Mouse (Mus musculus): Measurements from ENCODE around the gene Chaf1b.

Chaf1b gene

DNA sequence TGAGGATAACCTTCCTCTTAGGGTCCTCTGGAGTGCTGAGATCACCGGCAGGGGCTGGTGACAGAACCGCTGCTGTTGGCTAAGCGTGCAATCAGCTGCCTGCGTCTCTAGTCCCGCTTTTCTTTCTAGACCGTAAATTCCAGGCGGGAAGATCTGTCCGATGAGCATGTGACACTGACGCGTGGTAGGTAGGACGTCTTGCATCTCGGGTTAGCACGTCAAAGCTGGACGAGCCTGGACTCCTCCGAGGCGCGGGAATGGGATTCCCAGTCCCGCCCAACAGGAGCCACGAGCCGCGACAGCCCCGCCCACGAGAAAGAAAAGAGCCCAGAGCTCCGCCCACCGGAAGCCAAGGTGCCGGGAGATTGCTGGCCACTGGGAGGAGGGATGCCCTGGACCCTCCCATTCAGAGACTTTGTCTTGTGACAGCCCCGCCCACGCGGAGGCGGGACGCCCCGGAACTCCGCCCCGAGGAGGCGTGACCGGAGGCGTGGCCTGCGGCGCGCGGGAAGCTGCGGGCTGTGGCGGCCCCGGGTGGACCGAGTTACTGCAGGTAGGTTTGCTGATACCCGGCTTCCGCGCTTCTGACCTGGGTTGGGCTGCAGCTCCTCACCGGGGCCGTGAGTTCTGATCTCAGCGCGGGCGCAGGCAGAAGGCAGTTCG, at the start of gene Chaf1b:
Chaf1b (plus strand) TSS at position 479 of the 663 bp plus-strand sequence.
- ATAC-seq (ENCODE audit: insufficient number of reproducible peaks, low FRiP score, low TSS enrichment), result peak; percentile 90

DNA sequence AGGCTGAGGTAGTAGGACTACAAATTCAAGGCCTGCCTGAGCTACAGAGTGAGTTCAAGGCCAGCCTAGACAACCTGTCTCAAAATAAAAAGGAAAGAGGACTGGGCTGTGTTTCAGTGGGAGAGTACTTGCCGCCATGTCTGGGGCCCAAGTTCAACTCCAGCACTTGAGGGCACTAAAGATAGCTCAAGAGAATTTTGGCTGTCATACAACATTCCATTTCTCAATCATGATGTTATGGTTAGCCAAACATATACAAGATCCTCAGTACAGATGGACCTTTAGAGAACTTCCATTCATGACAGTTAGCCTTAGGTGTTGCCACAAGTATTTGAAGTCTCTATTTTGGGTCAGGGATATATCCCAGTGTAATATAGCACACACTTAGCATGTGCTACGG, 49.6 kb upstream of the Chaf1b start:
- ATAC-seq (ENCODE audit: insufficient number of reproducible peaks, low FRiP score, low TSS enrichment), result no peak

DNA sequence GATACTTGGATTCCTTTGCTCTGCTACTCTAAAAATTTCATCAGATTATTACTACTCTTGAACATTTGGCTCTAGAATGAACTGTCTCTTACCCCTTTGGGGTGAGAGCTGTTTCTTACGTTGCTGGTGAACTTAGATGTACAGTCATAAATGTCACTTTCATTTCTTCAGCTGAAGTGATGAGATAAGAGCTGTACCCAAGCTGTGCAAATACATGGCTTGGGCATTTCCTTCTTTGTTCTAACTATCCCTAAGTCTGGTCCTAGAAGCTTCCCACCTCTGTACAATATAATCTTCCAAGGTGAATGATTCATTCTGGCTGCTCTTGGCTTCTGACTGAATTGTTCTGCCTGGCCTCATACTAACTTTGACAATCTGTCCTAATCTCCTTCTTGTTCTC, 44.7 kb upstream of the Chaf1b start:
- no peak for ATAC-seq (ENCODE audit: insufficient number of reproducible peaks, low FRiP score, low TSS enrichment)

DNA sequence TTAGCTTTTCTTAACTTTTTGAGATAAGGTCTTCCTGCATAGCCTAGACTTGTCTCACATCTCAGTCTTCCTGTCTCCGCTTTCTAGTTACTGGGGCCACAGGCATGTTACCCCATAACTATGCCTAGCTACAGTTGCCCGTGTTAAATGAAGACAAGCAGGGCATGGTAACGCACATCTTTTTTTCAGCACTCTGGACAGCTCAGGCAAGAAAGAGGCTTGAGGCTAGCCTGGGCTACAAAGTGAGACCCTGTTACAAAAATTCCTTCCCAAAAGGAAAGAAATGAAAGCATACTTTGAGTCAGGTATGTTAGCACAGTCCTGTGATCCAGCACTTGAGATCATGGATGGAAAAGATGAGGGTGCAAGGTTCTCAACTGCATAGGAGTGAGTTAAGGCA, 33.2 kb upstream of the Chaf1b start:
- no peak for ATAC-seq (ENCODE audit: insufficient number of reproducible peaks, low FRiP score, low TSS enrichment)

DNA sequence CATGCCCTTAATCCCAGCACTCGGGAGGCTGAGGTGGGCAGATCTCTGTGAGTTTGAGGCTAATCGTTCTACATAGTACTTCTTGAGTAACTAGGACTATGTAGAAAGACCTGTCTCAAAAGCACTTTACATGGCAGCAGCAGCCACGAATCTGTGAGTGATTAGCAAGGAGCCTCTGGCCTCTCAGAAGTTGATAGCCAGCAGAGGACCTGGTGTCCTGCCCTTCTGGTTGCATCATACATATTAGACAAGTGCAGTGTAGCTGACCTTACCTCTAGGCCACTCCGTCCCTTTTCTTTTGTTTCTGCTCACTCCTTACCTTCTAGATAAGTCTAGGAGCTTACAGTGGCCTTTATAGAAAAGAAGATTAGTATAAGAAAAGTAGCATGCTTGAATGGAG, 23.7 kb upstream of the Chaf1b start:
- ATAC-seq (ENCODE audit: insufficient number of reproducible peaks, low FRiP score, low TSS enrichment), result no peak

DNA sequence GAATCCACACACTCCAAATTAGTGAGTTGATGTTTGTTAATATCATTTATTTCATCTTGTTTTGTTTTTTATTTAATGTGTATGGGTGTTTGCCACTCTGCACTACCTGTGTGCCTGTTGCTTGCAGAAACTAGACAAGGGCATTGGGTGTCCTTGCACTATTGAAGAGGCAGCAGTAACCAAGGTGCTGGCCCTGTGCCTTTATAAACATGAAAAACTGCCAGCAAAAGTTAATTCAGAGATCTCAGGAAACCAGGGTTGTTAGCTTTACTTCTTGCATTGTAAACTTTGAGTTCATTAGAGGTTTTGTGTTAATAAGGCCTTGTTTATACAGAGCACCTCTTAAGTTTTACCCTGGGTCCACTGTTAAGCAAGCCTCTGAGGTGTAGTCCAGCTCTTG, 23.0 kb upstream of the Chaf1b start:
- ATAC-seq (ENCODE audit: insufficient number of reproducible peaks, low FRiP score, low TSS enrichment), result no peak

DNA sequence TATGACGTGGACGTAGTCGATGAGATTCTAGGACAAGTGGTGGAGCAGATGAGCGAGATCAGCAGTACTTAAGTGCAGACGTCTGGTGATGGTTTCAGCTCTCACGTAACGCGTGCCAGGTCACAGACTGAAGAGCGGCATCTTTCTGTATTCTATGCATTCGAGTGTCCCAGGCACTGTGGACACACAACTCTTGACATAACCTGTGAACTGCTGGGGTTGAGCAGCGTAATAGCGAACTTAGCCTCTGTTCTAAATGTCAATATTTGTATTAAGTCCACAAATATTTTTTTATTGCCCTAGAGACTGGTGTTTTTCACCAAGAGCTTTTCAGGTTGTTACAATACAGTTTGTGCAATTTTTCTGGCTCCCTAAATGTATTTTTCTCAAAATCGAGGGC, 8.9 kb upstream of the Chaf1b start:
- no peak for ATAC-seq (ENCODE audit: insufficient number of reproducible peaks, low FRiP score, low TSS enrichment)

DNA sequence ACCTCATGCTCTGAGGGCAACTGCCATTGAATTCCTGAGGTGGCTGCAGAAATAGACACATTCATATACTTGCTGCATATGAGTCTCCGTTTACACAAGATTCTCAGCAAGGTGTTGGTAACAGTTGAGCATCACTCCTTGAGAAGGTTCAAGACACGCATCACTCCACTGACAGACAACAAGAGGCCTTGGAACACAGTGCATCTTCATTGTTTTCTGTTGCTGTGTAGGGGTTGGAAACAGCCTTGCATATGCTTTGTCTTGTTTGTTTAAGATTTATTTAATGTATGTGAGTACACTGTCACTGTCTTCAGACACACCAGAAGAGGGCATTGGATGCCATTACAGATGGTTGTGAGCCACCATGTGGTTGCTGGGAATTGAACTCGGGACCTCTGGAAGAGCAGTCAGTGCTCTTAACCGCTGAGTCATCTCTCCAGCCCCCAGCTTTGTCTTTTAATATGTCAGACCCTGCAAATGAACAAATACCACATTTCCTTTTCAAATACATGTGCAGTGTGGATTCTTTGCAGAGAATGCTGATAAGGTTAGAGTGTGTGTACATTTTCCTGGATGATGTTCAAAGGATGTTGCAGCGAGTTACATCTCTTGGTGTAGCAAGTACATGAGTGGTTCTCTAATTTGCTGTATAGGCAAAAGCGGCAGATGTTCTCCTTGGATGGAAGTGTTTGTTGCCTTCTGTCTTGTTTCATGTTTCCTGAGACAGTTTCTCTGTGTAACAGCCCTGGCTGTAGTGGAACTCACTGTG, 5.9 kb upstream of the Chaf1b start:
- ATAC-seq (ENCODE audit: insufficient number of reproducible peaks, low FRiP score, low TSS enrichment), result no peak

DNA sequence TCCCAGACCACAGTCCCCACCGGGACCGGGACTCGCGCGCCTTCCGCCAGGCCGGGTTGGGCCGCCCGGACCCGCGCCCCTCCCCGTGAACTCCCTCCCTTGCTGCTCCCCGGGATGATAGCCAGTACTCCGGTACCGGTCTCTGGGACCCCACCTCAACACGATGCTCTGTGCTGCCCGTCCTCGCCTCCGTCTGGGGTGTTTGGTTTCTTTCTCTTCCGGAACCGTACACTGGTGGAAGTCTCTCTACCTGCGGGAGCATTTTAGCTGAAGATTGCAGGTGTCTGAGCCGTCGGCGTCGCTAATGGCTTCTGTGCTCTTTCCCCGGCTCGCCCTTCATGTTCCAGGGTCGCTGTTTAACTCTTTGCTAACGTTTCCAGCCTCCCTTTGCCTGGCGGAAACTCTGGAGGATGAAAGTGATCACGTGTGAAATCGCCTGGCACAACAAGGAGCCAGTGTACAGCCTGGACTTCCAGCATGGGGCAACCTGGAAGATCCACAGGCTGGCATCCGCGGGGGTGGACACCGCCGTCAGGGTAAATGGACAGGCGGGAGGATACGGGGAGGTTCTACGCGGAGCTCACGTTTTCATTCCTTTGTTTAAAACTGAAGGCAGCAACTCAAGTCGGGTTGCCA, 503 bp downstream of the Chaf1b start:
- ATAC-seq (ENCODE audit: insufficient number of reproducible peaks, low FRiP score, low TSS enrichment), result peak; percentile 31; the same call in 1 of the 2 replicates

DNA sequence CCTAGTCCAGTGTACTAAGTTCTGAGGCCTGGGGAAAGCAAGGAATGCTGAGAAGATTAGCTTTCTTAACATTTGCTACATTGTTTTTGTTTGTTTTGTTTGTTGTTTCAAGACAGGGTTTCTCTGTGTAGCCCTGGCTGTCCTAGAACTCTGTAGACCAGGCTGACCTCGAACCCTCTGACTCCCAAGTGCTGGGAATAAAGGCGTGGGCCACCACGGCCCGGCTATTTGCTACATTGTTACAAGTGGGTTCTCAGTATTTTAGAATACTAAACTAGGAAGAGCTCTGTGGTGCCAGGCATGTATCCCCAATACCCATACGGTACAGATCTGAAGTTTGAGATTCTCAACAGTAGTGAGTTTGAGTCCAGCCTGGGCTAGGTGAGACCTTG, 1.0 kb downstream of the Chaf1b start:
- ATAC-seq (ENCODE audit: insufficient number of reproducible peaks, low FRiP score, low TSS enrichment), result no peak

DNA sequence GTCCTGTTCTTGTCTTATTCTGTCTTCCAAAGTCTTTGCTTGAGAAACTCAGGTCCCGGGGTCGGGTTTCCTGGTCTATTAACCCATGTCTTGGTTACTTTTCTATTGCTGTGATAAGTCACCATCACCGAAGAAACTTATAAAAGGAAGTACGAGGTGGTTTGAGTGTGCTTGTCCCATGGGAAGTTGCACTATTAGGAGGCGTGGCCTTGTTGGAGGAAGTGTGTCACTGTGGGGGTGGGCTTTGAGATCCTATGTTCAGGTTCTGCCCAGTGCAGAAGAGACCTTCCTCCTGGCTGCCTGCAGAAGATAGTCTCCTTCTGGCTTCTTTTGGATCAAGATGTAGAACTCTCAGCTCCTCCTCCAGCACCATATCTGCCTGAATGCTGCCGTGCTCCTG, 4.8 kb downstream of the Chaf1b start:
- ATAC-seq (ENCODE audit: insufficient number of reproducible peaks, low FRiP score, low TSS enrichment), result no peak

DNA sequence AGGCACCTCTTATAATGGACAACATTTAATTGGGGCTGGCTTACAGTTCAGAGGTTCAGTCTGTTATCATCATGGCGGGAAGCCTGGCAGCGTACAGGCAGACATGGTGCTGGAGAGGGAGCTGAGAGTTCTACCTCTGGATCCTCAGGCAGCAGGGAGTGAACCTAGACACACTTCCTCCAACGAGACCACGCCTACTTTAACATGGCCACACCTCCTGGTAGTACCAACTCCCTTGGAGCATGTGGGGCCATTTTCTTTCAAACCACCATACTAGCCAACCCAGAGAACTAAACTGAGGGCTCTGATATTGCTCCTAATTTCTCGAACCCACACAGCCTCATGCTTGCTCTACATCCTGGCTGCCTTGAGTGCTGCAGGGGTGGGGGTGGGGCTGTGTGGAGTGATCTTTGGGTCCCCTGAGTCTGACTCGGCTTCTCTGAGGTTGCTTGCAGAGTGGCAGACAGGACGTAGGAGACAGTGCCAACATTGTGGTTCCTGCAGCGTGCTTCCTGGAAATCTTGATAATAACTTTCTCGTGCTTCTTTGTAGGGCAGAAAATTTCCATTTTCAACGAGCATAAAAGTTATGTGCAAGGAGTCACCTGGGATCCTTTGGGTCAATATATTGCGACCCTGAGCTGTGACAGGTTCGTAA, 7.4 kb downstream of the Chaf1b start:
- ATAC-seq (ENCODE audit: insufficient number of reproducible peaks, low FRiP score, low TSS enrichment), result no peak

DNA sequence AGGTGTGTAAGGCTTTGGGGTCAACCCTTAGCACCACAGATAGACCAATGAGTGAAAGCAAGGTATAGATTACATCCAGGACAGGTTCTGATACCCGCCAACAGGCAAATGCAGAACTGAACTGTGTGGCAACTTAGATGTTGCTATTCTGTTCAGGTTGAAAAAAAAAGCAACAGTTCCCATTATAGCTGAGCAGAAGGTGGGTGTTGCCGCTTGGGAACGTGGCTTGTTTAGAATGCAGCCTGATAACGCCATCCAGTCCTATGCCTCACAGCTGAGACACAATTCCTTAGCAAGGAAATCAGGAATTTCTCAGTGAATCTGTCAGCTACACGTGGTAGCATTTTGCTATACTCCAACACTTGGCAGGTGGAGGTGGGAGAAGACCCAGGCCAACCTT, 9.6 kb downstream of the Chaf1b start:
- ATAC-seq (ENCODE audit: insufficient number of reproducible peaks, low FRiP score, low TSS enrichment), result no peak

DNA sequence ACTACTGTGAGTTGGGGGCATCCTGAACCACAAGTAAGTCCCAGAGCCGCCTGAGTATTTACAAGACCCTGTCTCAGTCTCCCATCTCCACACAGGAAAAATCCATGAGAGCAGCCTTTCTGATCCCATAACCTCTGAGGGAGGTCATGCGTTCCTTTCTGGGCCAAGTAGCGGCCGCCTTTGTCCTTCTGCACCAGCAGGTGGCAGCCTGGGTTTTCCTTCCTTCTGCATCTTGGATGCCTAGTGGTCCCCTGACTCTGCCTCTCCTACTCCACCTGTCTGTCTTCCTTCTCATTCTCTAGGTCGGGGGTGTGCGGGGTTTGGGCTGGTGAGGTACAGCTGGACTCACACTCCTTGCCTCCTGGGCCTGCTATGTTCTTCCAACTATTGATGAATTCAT, 19.3 kb downstream of the Chaf1b start:
- ATAC-seq (ENCODE audit: insufficient number of reproducible peaks, low FRiP score, low TSS enrichment), result no peak

DNA sequence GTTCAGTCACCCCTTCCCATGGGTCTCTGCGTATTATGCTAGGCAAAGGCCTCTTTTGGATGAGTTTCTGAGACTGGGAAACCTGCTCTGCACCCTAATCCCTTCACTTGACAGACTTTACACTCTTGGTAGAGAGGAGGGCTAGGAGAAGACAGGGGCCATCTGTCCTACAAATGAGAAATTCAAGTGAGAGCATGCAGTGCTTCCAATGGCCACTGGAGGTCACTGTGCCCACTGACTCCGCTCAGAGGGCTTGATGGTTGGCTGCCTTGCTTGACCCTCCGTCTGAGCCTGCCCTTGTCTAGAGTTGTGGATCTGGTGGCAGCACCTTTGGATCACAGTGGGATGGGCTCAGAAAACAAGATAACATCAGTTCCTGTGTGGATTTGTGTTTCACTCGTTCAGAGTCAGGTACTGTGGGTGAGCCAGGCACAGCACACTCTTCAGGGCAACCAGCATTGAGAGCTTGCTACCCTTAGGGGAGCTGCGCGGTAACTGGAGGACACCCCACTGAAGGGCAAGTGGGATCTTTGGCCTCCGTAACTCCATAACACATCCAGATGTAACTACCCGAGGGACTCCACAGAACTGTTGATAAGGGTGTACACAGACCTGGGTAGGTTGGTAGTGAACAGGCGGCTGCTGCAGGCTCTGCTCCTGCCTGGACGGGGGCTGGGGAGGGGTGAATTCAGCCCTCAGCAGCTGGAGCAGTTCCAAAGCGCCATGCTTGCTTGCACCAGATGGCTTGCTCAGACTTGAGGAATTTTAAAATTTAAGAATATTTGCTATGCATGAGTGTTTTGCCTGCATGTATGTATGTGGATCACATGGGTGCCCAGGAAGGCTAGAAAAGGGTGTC, 22.7 kb downstream of the Chaf1b start:
- peak; percentile 63; the same call in 1 of the 2 replicates for ATAC-seq (ENCODE audit: insufficient number of reproducible peaks, low FRiP score, low TSS enrichment)

DNA sequence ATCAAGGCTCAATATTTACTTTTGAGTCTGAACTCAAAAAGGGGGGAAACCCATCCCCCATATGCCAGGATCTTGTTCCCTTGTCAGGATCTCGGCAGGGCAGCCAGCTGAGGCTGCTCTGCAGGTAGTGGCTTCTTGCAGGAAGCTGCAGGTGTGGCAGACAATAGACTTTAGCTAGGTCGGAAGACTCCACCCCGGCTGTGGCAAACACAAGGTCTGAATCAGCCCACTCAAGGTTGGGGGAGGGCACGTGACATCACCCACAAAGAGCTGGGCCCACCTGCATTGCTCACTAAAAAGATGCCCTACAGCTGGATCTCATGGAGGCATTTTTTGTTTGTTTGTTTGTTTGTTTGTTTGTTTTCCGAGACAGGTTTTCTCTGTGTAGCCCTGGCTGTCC, 24.1 kb downstream of the Chaf1b start:
- no peak for ATAC-seq (ENCODE audit: insufficient number of reproducible peaks, low FRiP score, low TSS enrichment)

DNA sequence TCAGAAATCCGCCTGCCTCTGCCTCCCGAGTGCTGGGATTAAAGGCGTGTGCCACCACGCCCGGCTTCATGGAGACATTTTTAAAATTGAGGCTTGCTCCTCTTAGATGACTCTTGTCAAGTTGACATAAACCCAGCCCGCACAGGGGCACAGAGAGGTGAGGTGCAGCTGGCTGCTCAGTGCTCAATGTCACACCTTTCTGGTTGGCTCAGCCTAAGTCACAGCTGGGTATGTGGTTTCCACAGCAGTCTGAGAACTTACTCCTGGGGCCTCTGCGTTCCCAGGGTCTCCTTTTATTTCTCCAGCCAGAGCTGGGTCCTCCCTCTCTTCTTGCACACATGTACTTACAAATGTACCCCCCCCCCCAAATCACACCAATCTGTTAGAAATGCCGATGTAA, 24.5 kb downstream of the Chaf1b start:
- no peak for ATAC-seq (ENCODE audit: insufficient number of reproducible peaks, low FRiP score, low TSS enrichment)

DNA sequence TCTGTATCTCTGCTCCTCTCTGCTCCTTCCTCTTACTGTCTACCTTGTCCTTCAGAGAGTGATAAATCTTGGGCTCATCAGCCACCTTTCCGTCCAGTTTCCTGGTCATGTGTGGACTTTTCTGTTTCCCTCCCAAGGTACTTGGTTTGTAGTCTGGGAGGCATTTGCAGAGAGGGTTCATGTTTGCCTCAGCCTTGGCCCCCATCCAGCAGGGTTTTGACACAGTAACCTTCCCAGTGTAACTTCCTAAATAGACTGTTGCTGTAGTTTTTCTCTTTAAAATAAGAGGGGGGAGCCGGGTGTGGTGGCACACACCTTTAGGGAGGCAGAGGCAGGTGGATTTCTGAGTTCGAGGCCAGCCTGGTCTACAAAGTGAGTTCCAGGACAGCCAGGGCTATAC, 26.2 kb downstream of the Chaf1b start:
- no peak for ATAC-seq (ENCODE audit: insufficient number of reproducible peaks, low FRiP score, low TSS enrichment)

DNA sequence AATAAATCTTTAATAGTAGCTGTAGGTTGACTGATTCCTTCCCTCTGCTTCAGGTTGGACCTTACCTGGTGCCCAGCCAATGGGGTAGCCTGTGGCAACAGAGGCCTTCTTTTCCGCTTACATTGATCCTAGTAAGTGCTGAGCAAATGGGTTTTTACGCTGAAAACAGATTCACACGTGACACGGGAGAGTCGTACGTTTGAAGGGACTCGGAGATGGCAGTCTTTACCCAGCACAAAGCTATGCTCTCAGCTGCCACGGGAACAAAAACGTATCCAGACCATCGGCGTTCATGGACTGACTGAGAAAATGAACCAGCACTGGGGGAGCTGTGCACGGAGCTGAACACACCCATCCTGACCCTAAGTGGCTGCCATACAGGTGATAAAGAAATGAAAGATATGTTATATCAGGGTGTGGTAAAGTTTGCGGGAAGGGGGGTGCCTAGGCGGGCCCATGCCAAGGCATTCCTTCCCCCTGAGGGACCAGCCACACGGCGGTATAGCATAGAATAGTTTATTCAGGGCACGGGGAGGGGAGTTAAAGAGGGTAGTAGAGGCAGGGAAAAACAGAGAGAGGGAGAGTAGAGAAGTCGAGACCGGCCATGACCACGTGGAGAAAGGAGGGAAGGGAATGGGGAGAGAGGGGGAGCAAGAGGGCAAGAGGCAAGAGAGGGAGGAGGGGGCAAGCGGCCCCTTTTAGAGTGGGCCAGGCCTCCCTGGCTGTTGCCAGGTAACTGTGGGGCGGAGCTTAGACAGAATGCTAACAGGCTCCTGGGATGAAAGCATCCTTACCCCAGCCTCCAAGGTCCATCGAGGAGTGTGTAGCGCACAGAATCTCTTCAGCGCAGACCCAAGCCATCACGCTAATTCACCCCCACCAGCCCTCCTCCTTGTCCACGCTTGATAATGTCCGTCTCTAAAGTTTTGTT, 27.3 kb downstream of the Chaf1b start:
- ATAC-seq (ENCODE audit: insufficient number of reproducible peaks, low FRiP score, low TSS enrichment), result no peak
